Mouse (Mus musculus): ENCODE measurements around the gene Atxn7l2.
"Not testable (repeated sequence)": the region's sequence is repeated elsewhere in the genome, so short reads cannot be mapped to it uniquely, and the experiment has no call there.

Gene Atxn7l2

GRCm38 (mm10) chr3:108210771-108211139 is at the start of gene Atxn7l2:
Gene Atxn7l2, minus strand, starts transcription at chr3:108210934.
- DNase-seq (ENCODE audit: low read depth, low spot score), result peak; percentile 93

GRCm38 (mm10) chr3:108259319-108259718 is 48.6 kb upstream of the Atxn7l2 start:
- peak; percentile 41 for DNase-seq (ENCODE audit: low read depth, low spot score)

- no peak for DNase-seq (ENCODE audit: low read depth, low spot score)
Observed at GRCm38 (mm10) chr3:108257831-108258500, 47.2 kb upstream of the Atxn7l2 start.

- DNase-seq (ENCODE audit: low read depth, low spot score), result peak; percentile 99
Observed at GRCm38 (mm10) chr3:108256719-108257637, 46.2 kb upstream of the Atxn7l2 start, which contains the start of gene Psma5. Gene Psma5, plus strand, starts transcription at chr3:108256926.

- no peak for DNase-seq (ENCODE audit: low read depth, low spot score)
Observed at GRCm38 (mm10) chr3:108246857-108247256, 36.1 kb upstream of the Atxn7l2 start.

GRCm38 (mm10) chr3:108241243-108241839 is 30.6 kb upstream of the Atxn7l2 start:
- peak; percentile 53 for DNase-seq (ENCODE audit: low read depth, low spot score)

- DNase-seq (ENCODE audit: low read depth, low spot score), result not testable (repeated sequence)
Observed at GRCm38 (mm10) chr3:108237474-108238102, 26.9 kb upstream of the Atxn7l2 start.

- DNase-seq (ENCODE audit: low read depth, low spot score), result no peak
Observed at GRCm38 (mm10) chr3:108231646-108232045, 20.9 kb upstream of the Atxn7l2 start.

- DNase-seq (ENCODE audit: low read depth, low spot score), result no peak
Observed at GRCm38 (mm10) chr3:108227521-108227920, 16.8 kb upstream of the Atxn7l2 start.

- DNase-seq (ENCODE audit: low read depth, low spot score), result no peak
Observed at GRCm38 (mm10) chr3:108226558-108227350, 16.0 kb upstream of the Atxn7l2 start, which contains the start of gene Sypl2. Gene Sypl2, minus strand, starts transcription at chr3:108226648.

- no peak for DNase-seq (ENCODE audit: low read depth, low spot score)
Observed at GRCm38 (mm10) chr3:108225711-108226557, 15.2 kb upstream of the Atxn7l2 start.

GRCm38 (mm10) chr3:108220661-108221060 is 9.9 kb upstream of the Atxn7l2 start:
- DNase-seq (ENCODE audit: low read depth, low spot score), result no peak

- DNase-seq (ENCODE audit: low read depth, low spot score), result no peak
Observed at GRCm38 (mm10) chr3:108214734-108215133, 4.0 kb upstream of the Atxn7l2 start.

GRCm38 (mm10) chr3:108212406-108212805 is 1.7 kb upstream of the Atxn7l2 start:
- no peak for DNase-seq (ENCODE audit: low read depth, low spot score)

- peak; percentile 75 for DNase-seq (ENCODE audit: low read depth, low spot score)
Observed at GRCm38 (mm10) chr3:108211845-108212244, 1.1 kb upstream of the Atxn7l2 start.

- peak; percentile 99 for DNase-seq (ENCODE audit: low read depth, low spot score)
Observed at GRCm38 (mm10) chr3:108209946-108210770, 576 bp downstream of the Atxn7l2 start.

GRCm38 (mm10) chr3:108209536-108209935 is 1.2 kb downstream of the Atxn7l2 start:
- no peak for DNase-seq (ENCODE audit: low read depth, low spot score)

GRCm38 (mm10) chr3:108209001-108209400 is 1.7 kb downstream of the Atxn7l2 start:
- DNase-seq (ENCODE audit: low read depth, low spot score), result no peak
